Mouse (Mus musculus): ENCODE measurements around the gene Mical2. TPM values are rescaled to one million over a fixed set of nuclear protein-coding genes. Genes with fewer than 3 reads are reported as not detected.

Gene Mical2
- polyA plus RNA-seq, 1 experiment from 2014 or later: 8.3 TPM

- Histone ChIP-seq H3K4me1 (ENCODE audit: insufficient read depth, low read length) (peaks cover 4% of the 10 kb centered on the region), H3K9ac (replicated peaks; ENCODE audit: low read length) (no peak overlapping the region), H3K4me2 (replicated peaks; ENCODE audit: low read depth, low read length) (no peak overlapping the region), H3K9me3 (ENCODE audit: low read length) (no peaks in the 10 kb centered on the region), H3K36me3 (ENCODE audit: insufficient read depth, low read length) (no peaks in the 10 kb centered on the region), H3K27ac (ENCODE audit: low read length) (no peak overlapping the region), H3K27me3 (ENCODE audit: insufficient read depth, low read length) (no peaks in the 10 kb centered on the region), H3K4me3 (ENCODE audit: low read length) (no peak overlapping the region)
- 81% methylated on average over 5 of the region's 5 CpGs for WGBS
- no peak for ATAC-seq (ENCODE audit: low FRiP score, low TSS enrichment)
Observed at GRCm38 (mm10) chr7:112192778-112193177, 32.9 kb upstream of the Mical2 start.

GRCm38 (mm10) chr7:112194286-112194685 lies 31.4 kb upstream of the Mical2 start:
- Histone ChIP-seq H3K27me3 (ENCODE audit: insufficient read depth, low read length) (no peaks in the 10 kb centered on the region), H3K4me3 (ENCODE audit: low read length) (no peak overlapping the region), H3K4me1 (ENCODE audit: insufficient read depth, low read length) (no peaks in the 10 kb centered on the region), H3K36me3 (ENCODE audit: insufficient read depth, low read length) (no peaks in the 10 kb centered on the region), H3K9me3 (ENCODE audit: low read length) (no peaks in the 10 kb centered on the region), H3K27ac (ENCODE audit: low read length) (no peak overlapping the region), H3K4me2 (replicated peaks; ENCODE audit: low read depth, low read length) (no peak overlapping the region), H3K9ac (replicated peaks; ENCODE audit: low read length) (no peak overlapping the region)
- ATAC-seq (ENCODE audit: low FRiP score, low TSS enrichment): no peak
- 72% methylated on average over 5 of the region's 5 CpGs for WGBS

GRCm38 (mm10) chr7:112197461-112197860 lies 28.2 kb upstream of the Mical2 start:
- whole genome bisulfite sequencing: 77% methylated on average over 8 of the region's 8 CpGs
- ATAC-seq (ENCODE audit: low FRiP score, low TSS enrichment): no peak
- Histone ChIP-seq H3K27me3 (ENCODE audit: insufficient read depth, low read length) (no peaks in the 10 kb centered on the region), H3K9me3 (ENCODE audit: low read length) (no peaks in the 10 kb centered on the region), H3K27ac (ENCODE audit: low read length) (no peak overlapping the region), H3K4me2 (replicated peaks; ENCODE audit: low read depth, low read length) (no peak overlapping the region), H3K4me1 (ENCODE audit: insufficient read depth, low read length) (0 out of 2 replicates have a peak, but pooled peaks cover 2% of the 10 kb centered on the region), H3K9ac (replicated peaks; ENCODE audit: low read length) (no peak overlapping the region), H3K36me3 (ENCODE audit: insufficient read depth, low read length) (no peaks in the 10 kb centered on the region), H3K4me3 (ENCODE audit: low read length) (no peak overlapping the region)

- no peak overlapping the region for H3K4me2 ChIP-seq (replicated peaks; ENCODE audit: low read depth, low read length)
Observed at GRCm38 (mm10) chr7:112199343-112199742, 26.3 kb upstream of the Mical2 start.

GRCm38 (mm10) chr7:112200761-112201160 lies 24.9 kb upstream of the Mical2 start:
- H3K27ac ChIP-seq (ENCODE audit: low read length): no peak overlapping the region
- H3K27me3 ChIP-seq (ENCODE audit: insufficient read depth, low read length): no peaks in the 10 kb centered on the region
- peaks cover 18% of the 10 kb centered on the region for H3K4me1 ChIP-seq (ENCODE audit: insufficient read depth, low read length)
- no peak overlapping the region for H3K4me3 ChIP-seq (ENCODE audit: low read length)
- no peak for ATAC-seq (ENCODE audit: low FRiP score, low TSS enrichment)
- 59% methylated on average over 4 of the region's 4 CpGs for WGBS
- H3K36me3 ChIP-seq (ENCODE audit: insufficient read depth, low read length): no peaks in the 10 kb centered on the region
- no peaks in the 10 kb centered on the region for H3K9me3 ChIP-seq (ENCODE audit: low read length)
- H3K9ac ChIP-seq (replicated peaks; ENCODE audit: low read length): no peak overlapping the region
- H3K4me2 ChIP-seq (replicated peaks; ENCODE audit: low read depth, low read length): no peak overlapping the region

More at GRCm38 (mm10) chr7:112199343-112199742, 26.3 kb upstream of the Mical2 start:
- Histone ChIP-seq H3K9me3 (ENCODE audit: low read length) (no peaks in the 10 kb centered on the region), H3K27ac (ENCODE audit: low read length) (no peak overlapping the region), H3K9ac (replicated peaks; ENCODE audit: low read length) (no peak overlapping the region), H3K27me3 (ENCODE audit: insufficient read depth, low read length) (no peaks in the 10 kb centered on the region), H3K4me3 (ENCODE audit: low read length) (no peak overlapping the region), H3K36me3 (ENCODE audit: insufficient read depth, low read length) (no peaks in the 10 kb centered on the region), H3K4me1 (ENCODE audit: insufficient read depth, low read length) (peaks cover 11% of the 10 kb centered on the region)
- 82% methylated on average over 3 of the region's 3 CpGs for WGBS
- ATAC-seq (ENCODE audit: low FRiP score, low TSS enrichment): no peak

GRCm38 (mm10) chr7:112202194-112202593 lies 23.5 kb upstream of the Mical2 start:
- H3K4me1 ChIP-seq (ENCODE audit: insufficient read depth, low read length): peaks cover 18% of the 10 kb centered on the region
- ATAC-seq (ENCODE audit: low FRiP score, low TSS enrichment): peak; percentile 36; the same call in 1 of the 2 replicates
- H3K9ac ChIP-seq (replicated peaks; ENCODE audit: low read length): no peak overlapping the region
- H3K27me3 ChIP-seq (ENCODE audit: insufficient read depth, low read length): no peaks in the 10 kb centered on the region
- H3K36me3 ChIP-seq (ENCODE audit: insufficient read depth, low read length): no peaks in the 10 kb centered on the region
- no peaks in the 10 kb centered on the region for H3K9me3 ChIP-seq (ENCODE audit: low read length)
- peak overlapping the region; percentile 28; the same call in 1 of the 2 replicates for H3K27ac ChIP-seq (ENCODE audit: low read length)
- 30% methylated on average over 4 of the region's 4 CpGs for WGBS
- no peak overlapping the region; the same call in 1 of the 2 replicates for H3K4me2 ChIP-seq (replicated peaks; ENCODE audit: low read depth, low read length)
- no peak overlapping the region for H3K4me3 ChIP-seq (ENCODE audit: low read length)

GRCm38 (mm10) chr7:112202843-112203242 lies 22.8 kb upstream of the Mical2 start:
- no peak for ATAC-seq (ENCODE audit: low FRiP score, low TSS enrichment)
- WGBS: 75% methylated on average over 5 of the region's 5 CpGs
- no peak overlapping the region; the same call in 1 of the 2 replicates for H3K4me2 ChIP-seq (replicated peaks; ENCODE audit: low read depth, low read length)

GRCm38 (mm10) chr7:112203937-112204336 lies 21.7 kb upstream of the Mical2 start:
- Histone ChIP-seq H3K9ac (replicated peaks; ENCODE audit: low read length) (no peak overlapping the region), H3K4me1 (ENCODE audit: insufficient read depth, low read length) (peaks cover 18% of the 10 kb centered on the region), H3K9me3 (ENCODE audit: low read length) (no peaks in the 10 kb centered on the region), H3K27me3 (ENCODE audit: insufficient read depth, low read length) (no peaks in the 10 kb centered on the region), H3K27ac (ENCODE audit: low read length) (peak overlapping the region; percentile 70), H3K36me3 (ENCODE audit: insufficient read depth, low read length) (no peaks in the 10 kb centered on the region), H3K4me2 (replicated peaks; ENCODE audit: low read depth, low read length) (no peak overlapping the region), H3K4me3 (ENCODE audit: low read length) (no peak overlapping the region)
- 49% methylated on average over 5 of the region's 5 CpGs for WGBS
- 0 out of 2 replicates have a peak, but pooled peaks have one; percentile 14 for ATAC-seq (ENCODE audit: low FRiP score, low TSS enrichment)

More at GRCm38 (mm10) chr7:112202843-112203242, 22.8 kb upstream of the Mical2 start:
- no peak overlapping the region for H3K9ac ChIP-seq (replicated peaks; ENCODE audit: low read length)
- no peaks in the 10 kb centered on the region for H3K9me3 ChIP-seq (ENCODE audit: low read length)
- H3K4me1 ChIP-seq (ENCODE audit: insufficient read depth, low read length): peaks cover 18% of the 10 kb centered on the region
- H3K27me3 ChIP-seq (ENCODE audit: insufficient read depth, low read length): no peaks in the 10 kb centered on the region
- H3K4me3 ChIP-seq (ENCODE audit: low read length): no peak overlapping the region
- H3K36me3 ChIP-seq (ENCODE audit: insufficient read depth, low read length): no peaks in the 10 kb centered on the region
- peak overlapping the region; percentile 28; the same call in 1 of the 2 replicates for H3K27ac ChIP-seq (ENCODE audit: low read length)

- Histone ChIP-seq H3K36me3 (ENCODE audit: insufficient read depth, low read length) (no peaks in the 10 kb centered on the region), H3K27me3 (ENCODE audit: insufficient read depth, low read length) (no peaks in the 10 kb centered on the region), H3K9me3 (ENCODE audit: low read length) (no peaks in the 10 kb centered on the region), H3K4me2 (replicated peaks; ENCODE audit: low read depth, low read length) (no peak overlapping the region), H3K9ac (replicated peaks; ENCODE audit: low read length) (peak overlapping the region; percentile 32; the same call in 1 of the 2 replicates), H3K4me3 (ENCODE audit: low read length) (no peak overlapping the region), H3K4me1 (ENCODE audit: insufficient read depth, low read length) (peaks cover 18% of the 10 kb centered on the region), H3K27ac (ENCODE audit: low read length) (peak overlapping the region; percentile 70)
- peak; percentile 43; the same call in 1 of the 2 replicates for ATAC-seq (ENCODE audit: low FRiP score, low TSS enrichment)
- WGBS: 46% methylated on average over 6 of the region's 6 CpGs
Observed at GRCm38 (mm10) chr7:112204380-112204963, 21.2 kb upstream of the Mical2 start.

GRCm38 (mm10) chr7:112205513-112205912 lies 20.1 kb upstream of the Mical2 start:
- no peak overlapping the region for H3K4me3 ChIP-seq (ENCODE audit: low read length)
- H3K27me3 ChIP-seq (ENCODE audit: insufficient read depth, low read length): no peaks in the 10 kb centered on the region
- ATAC-seq (ENCODE audit: low FRiP score, low TSS enrichment): no peak
- H3K9me3 ChIP-seq (ENCODE audit: low read length): no peaks in the 10 kb centered on the region
- WGBS: 93% methylated on average over 6 of the region's 6 CpGs
- H3K4me1 ChIP-seq (ENCODE audit: insufficient read depth, low read length): peaks cover 18% of the 10 kb centered on the region
- H3K4me2 ChIP-seq (replicated peaks; ENCODE audit: low read depth, low read length): no peak overlapping the region
- no peak overlapping the region for H3K9ac ChIP-seq (replicated peaks; ENCODE audit: low read length)
- no peaks in the 10 kb centered on the region for H3K36me3 ChIP-seq (ENCODE audit: insufficient read depth, low read length)
- no peak overlapping the region for H3K27ac ChIP-seq (ENCODE audit: low read length)
